Mouse (Mus musculus): Measurements from ENCODE around the gene Vwce. TPM values are rescaled to one million over a fixed set of nuclear protein-coding genes. Genes with fewer than 3 reads are reported as not detected.

The Vwce gene
- total RNA-seq, 1 experiment from 2014 or later = not detected

DNA sequence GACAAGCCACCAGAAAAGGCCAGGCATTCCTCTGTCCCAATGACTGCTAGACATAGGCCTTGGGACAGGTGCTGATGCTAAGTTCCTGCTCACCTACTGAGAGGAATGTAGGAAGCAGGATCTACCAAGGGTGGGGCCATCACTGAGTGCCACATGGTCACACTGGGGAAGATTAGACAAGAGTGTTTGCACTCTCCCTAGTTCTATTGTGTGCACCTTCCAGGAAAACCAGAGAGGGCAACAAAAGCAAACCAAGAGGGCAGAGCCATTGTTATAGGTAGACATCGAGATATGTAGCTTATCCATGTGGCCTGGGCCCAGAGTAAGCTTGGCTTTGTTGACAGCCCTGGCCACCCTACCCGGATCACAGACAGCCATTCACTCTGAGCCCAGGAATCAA, 51.7 kb downstream of the Vwce start:
- no peak for ATAC-seq (replicated peaks; ENCODE audit: insufficient number of reproducible peaks, low FRiP score, low TSS enrichment, poor library complexity, severe bottlenecking)

DNA sequence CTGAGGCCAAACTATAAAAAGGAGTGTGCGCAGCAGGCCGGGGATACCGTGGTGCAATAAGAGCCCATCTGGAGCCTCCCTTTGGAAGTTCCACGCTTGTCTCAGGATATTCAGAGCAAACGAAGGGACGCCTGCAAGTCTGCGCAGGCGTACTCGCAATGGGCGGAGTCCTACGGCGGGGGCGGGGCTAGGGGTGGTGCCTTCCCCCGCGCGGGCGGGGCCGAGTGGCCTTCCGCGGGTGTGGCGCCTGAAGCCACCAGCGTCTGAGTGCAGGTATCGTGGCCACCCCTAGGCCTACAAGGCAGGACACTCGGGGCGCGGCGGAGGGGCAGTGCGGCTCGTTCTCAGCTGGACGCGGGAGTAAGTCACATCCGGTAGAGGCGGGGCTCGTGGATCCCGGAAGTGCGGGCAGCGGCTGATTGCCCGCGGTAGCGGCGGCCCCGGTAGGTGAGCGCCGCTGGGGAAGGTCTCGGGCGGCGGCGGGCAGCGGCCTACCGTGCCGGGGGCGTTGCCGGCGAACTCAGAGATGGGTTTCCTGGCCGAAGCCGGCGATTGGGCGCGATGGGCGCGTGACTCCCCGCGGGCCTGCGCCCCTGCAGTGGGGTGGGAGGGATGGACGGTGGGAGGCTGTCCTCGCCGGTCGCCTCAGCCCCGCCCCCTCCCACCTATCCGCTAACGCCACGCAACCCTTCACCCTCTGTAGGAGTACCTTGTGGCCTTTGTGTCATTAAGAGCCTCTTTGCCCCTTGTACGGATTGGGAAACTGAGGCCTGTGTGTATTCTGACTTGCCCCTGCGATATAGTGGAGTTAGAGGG, 54.7 kb downstream of the Vwce start, which contains the start of gene Vps37c:
Vps37c (plus strand) TSS at position 199 of the 816 bp plus-strand sequence.
- peak; percentile 79 for ATAC-seq (replicated peaks; ENCODE audit: insufficient number of reproducible peaks, low FRiP score, low TSS enrichment, poor library complexity, severe bottlenecking)

GRCm38 (mm10) chr19:10689470-10690166, 55.6 kb downstream of the Vwce start:
- no peak for ATAC-seq (replicated peaks; ENCODE audit: insufficient number of reproducible peaks, low FRiP score, low TSS enrichment, poor library complexity, severe bottlenecking)

DNA sequence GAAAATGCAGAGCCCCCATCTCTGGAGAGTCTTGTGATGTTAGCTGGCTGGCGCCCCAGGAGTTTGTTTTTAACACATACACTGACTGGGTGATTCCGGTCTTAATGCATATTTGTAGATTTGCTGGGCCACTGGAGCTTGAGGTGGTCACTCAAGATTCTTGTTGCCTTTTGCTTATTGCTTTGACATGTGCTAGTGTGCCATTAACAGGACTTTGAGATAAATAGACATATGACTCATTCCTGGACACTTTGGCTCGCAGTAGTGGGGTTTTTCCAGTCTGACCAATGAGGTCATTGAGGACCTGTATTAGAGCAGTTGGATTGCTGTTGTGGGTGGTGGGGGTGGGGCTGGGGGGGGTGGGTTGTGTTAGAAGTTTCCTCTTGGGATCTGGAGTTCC, 56.3 kb downstream of the Vwce start:
- no peak for ATAC-seq (replicated peaks; ENCODE audit: insufficient number of reproducible peaks, low FRiP score, low TSS enrichment, poor library complexity, severe bottlenecking)

DNA sequence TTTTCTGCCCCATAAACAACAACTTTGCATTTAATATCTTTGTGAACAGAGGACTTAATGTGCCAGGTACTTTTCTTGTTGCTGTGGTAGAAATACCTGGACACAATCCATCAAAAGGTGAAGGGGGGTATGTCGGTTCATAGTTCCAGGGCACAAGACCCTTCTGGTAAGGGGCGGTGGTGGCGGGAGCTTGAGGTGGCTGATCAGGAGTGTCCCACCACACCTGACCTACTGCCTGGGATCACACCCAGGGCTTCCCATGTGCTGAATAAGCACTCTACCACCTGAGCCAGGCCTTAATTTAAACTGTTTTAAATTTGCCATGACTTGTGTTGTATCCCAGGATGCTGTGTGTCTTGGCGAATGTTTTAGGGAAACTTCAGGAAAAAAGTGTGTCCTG, 57.1 kb downstream of the Vwce start:
- ATAC-seq (replicated peaks; ENCODE audit: insufficient number of reproducible peaks, low FRiP score, low TSS enrichment, poor library complexity, severe bottlenecking) = no peak

- ATAC-seq (replicated peaks; ENCODE audit: insufficient number of reproducible peaks, low FRiP score, low TSS enrichment, poor library complexity, severe bottlenecking) = no peak
Measured at GRCm38 (mm10) chr19:10691660-10692059, 57.6 kb downstream of the Vwce start.

DNA sequence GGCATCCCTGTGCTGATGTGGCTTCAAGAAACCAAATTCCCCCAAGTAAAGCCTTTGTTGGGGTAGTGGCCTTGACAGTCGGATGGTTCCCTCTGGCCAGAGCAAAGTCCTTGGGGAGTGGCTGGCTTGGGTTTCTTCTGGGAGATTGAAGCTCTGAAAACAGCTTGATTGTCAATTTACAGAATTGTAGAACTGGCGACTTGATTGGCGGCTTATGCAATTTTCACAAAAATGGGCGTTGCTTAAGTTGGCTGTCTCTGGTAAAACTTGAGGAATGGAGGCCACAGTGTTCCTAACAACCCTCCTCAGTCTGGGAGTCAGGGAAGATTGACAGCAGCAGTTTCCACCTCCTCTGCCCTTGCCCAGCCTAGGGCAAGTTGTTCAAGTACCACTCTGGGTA, 58.3 kb downstream of the Vwce start:
- no peak for ATAC-seq (replicated peaks; ENCODE audit: insufficient number of reproducible peaks, low FRiP score, low TSS enrichment, poor library complexity, severe bottlenecking)

- peak; percentile 85 for ATAC-seq (replicated peaks; ENCODE audit: insufficient number of reproducible peaks, low FRiP score, low TSS enrichment, poor library complexity, severe bottlenecking)
Measured at GRCm38 (mm10) chr19:10693926-10694682, 60.1 kb downstream of the Vwce start.

GRCm38 (mm10) chr19:10695801-10696200, 61.8 kb downstream of the Vwce start:
- no peak for ATAC-seq (replicated peaks; ENCODE audit: insufficient number of reproducible peaks, low FRiP score, low TSS enrichment, poor library complexity, severe bottlenecking)

GRCm38 (mm10) chr19:10698131-10698991, 64.3 kb downstream of the Vwce start:
- ATAC-seq (replicated peaks; ENCODE audit: insufficient number of reproducible peaks, low FRiP score, low TSS enrichment, poor library complexity, severe bottlenecking) = 0 out of 2 replicates have a peak, but pooled peaks have one; percentile 29

- ATAC-seq (replicated peaks; ENCODE audit: insufficient number of reproducible peaks, low FRiP score, low TSS enrichment, poor library complexity, severe bottlenecking) = no peak
Measured at GRCm38 (mm10) chr19:10699851-10700250, 65.8 kb downstream of the Vwce start.

- no peak for ATAC-seq (replicated peaks; ENCODE audit: insufficient number of reproducible peaks, low FRiP score, low TSS enrichment, poor library complexity, severe bottlenecking)
Measured at GRCm38 (mm10) chr19:10701013-10701726, 67.2 kb downstream of the Vwce start.

GRCm38 (mm10) chr19:10702125-10702524, 68.1 kb downstream of the Vwce start:
- no peak for ATAC-seq (replicated peaks; ENCODE audit: insufficient number of reproducible peaks, low FRiP score, low TSS enrichment, poor library complexity, severe bottlenecking)

DNA sequence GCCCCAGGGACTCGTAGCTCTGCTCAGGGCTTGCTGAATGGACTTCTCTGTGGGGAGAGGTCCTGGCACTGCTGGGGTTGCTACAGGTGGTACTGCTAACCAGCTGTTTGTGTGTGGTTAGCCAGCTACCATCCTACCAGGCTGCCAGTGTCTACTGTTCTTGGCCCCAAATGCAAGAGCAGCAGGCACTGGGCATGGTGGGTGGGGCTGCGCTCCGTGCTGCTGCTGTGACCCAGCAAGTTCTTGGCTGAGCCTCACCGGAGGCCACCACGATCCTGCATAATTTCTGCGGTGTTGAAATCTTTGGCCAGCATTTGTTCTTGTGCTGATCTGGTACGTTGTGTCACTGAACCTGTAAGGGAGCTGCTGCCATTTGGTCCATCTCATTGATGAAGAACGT, 69.5 kb downstream of the Vwce start:
- ATAC-seq (replicated peaks; ENCODE audit: insufficient number of reproducible peaks, low FRiP score, low TSS enrichment, poor library complexity, severe bottlenecking) = no peak

- no peak for ATAC-seq (replicated peaks; ENCODE audit: insufficient number of reproducible peaks, low FRiP score, low TSS enrichment, poor library complexity, severe bottlenecking)
Measured at GRCm38 (mm10) chr19:10707087-10707875, 73.3 kb downstream of the Vwce start.

GRCm38 (mm10) chr19:10707881-10708280, 73.9 kb downstream of the Vwce start:
- ATAC-seq (replicated peaks; ENCODE audit: insufficient number of reproducible peaks, low FRiP score, low TSS enrichment, poor library complexity, severe bottlenecking) = no peak

DNA sequence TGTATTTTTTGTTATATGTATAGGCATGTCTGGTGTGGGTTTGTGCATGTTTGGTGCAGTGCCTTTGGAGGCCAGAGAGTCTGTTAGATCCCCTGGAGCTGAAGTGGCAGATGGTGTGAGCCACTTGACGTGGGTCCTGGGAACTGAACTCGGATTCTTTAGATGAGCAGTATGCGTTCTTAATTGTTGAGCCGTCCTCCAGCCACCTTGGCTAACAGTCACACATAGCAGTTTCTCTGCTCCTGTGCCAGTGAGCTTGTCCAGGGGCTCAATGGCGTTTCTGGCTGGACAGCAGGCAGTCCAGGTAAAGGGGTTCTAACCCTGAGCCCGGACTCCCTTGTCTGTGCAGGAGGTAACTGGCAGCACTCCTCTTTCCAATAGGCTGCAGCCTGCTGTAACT, 74.9 kb downstream of the Vwce start:
- ATAC-seq (replicated peaks; ENCODE audit: insufficient number of reproducible peaks, low FRiP score, low TSS enrichment, poor library complexity, severe bottlenecking) = no peak
